30 mouse cellular contexts compared by ENCODE assay signal in the genomic region with DNA sequence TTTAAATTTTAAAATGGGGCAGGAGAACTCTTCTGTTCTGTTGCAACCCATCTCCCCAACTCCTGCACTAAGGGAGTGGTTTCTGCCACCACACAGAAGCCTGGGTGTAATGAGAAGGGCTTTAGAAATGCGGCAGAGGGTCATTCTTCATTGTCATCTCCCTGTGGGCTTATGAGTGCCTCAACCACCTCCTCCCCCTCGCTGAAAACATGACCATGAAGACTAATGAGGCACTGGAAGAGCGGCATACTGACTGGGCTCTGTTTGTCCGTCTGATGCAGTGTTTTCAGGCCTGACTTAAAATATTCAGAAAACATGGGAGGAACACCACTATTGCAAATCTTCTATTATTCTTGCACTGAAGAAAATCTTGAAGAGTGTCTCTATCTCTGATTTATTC. TPM values are rescaled to one million over a fixed set of nuclear protein-coding genes. Genes with fewer than 3 reads are reported as not detected.
DNase-seq lines count a peak whose midpoint lies in the region; ATAC-seq lines count a peak whose summit lies in the region.
"Had no signal": no experiment of that assay in that cellular context is flagged by ENCODE, and none has a peak within 500 bp of the region (broad histone marks: within the 10 kb centered on the region; RNA-seq: fewer than 3 reads in every experiment).

No protein-coding gene starts in this region.

- H3K4me2 ChIP-seq in hindbrain, embryonic 11.5 days (replicated peaks; ENCODE audit: low read depth, low read length): no peak overlapping the region
- no peak overlapping the region for H3K4me2 ChIP-seq in hindbrain, embryonic 16.5 days (ENCODE audit: low read length)
- H3K4me2 ChIP-seq: forebrain, embryonic 13.5 days; heart, embryonic 12.5 days; heart, embryonic 15.5 days; hindbrain, embryonic 15.5 days had no signal

- H3K27ac ChIP-seq in hindbrain, embryonic 11.5 days (ENCODE audit: low read depth, low read length): no peak overlapping the region
- H3K27ac ChIP-seq in hindbrain, embryonic 16.5 days (ENCODE audit: low read depth, low read length): no peak overlapping the region
- H3K27ac ChIP-seq: forebrain, embryonic 10.5 days; forebrain, embryonic 13.5 days; gastrocnemius, adult 2 months; heart, embryonic 15.5 days; hindbrain, embryonic 15.5 days had no signal

- no peaks in the 10 kb centered on the region; the same call in 1 of the 2 replicates for H3K27me3 ChIP-seq in hindbrain, embryonic 11.5 days (ENCODE audit: control insufficient read depth, insufficient read depth, low read length)
- H3K27me3 ChIP-seq in hindbrain, embryonic 16.5 days (replicated peaks; ENCODE audit: control insufficient read depth, insufficient read depth, low read length): no peaks in the 10 kb centered on the region
- H3K27me3 ChIP-seq: CH12.LX; forebrain, embryonic 13.5 days; heart, embryonic 12.5 days; heart, embryonic 15.5 days; hindbrain, embryonic 15.5 days had no signal

- peaks cover 19% of the 10 kb centered on the region for H3K4me1 ChIP-seq in hindbrain, embryonic 11.5 days (replicated peaks; ENCODE audit: control insufficient read depth, insufficient read depth, low read length)
- H3K4me1 ChIP-seq in hindbrain, embryonic 16.5 days (ENCODE audit: control insufficient read depth, insufficient read depth, low read depth, low read length): peaks cover 16% of the 10 kb centered on the region

- WGBS in hindbrain, embryonic 11.5 days: 31% methylated on average over 4 of the region's 4 CpGs
- 35% methylated on average over 4 of the region's 4 CpGs for WGBS in hindbrain, embryonic 16.5 days

- DNase-seq in embryo, embryonic 11 days: peak; percentile 47
- no peak for DNase-seq in embryo, embryonic 9.5 days (ENCODE audit: extremely low spot score)
- DNase-seq in hindbrain, embryonic 11.5 days (ENCODE audit: low spot score): peak; percentile 62
- peak; percentile 16 for DNase-seq in Muller cell, postnatal 12 days (ENCODE audit: inconsistent ontology term)
- DNase-seq in retina, embryonic 14.5 days (ENCODE audit: low spot score): peak; percentile 46
- DNase-seq in frontal cortex, postnatal 25 days (ENCODE audit: low spot score in 2 of 2): no peak
- DNase-seq: adrenal gland, adult 2 months; adrenal gland, postnatal 14 days; B cell, adult 2 months; cerebellum, adult 11-12 months; cerebellum, adult 8-10 months; cerebellum, postnatal 10 days; cerebellum, postnatal 36 days; gastrocnemius, adult 2 months; gastrocnemius, postnatal 14 days; heart, adult 18-20 months; heart, postnatal 10 days; heart, postnatal 36 days; kidney, adult 18-20 months had no signal

- no peaks in the 10 kb centered on the region for H3K9me3 ChIP-seq in hindbrain, embryonic 11.5 days (ENCODE audit: control insufficient read depth, low read length)
- H3K9me3 ChIP-seq in hindbrain, embryonic 16.5 days (ENCODE audit: control insufficient read depth, low read length): no peaks in the 10 kb centered on the region
- H3K9me3 ChIP-seq: forebrain, embryonic 10.5 days; forebrain, embryonic 13.5 days; G1E; heart, embryonic 12.5 days; heart, embryonic 15.5 days; hindbrain, embryonic 15.5 days had no signal

- ATAC-seq in hindbrain, embryonic 11.5 days (ENCODE audit: low FRiP score): no peak
- ATAC-seq in hindbrain, embryonic 16.5 days: no peak
- ATAC-seq: forebrain, embryonic 13.5 days; forebrain, embryonic 16.5 days; inflammation-experienced regulatory T-cells, adult 6 months; intestine, embryonic 16.5 days had no signal

- no peaks in the 10 kb centered on the region for H3K36me3 ChIP-seq in hindbrain, embryonic 11.5 days (ENCODE audit: control insufficient read depth, insufficient read depth, low read length)
- no peaks in the 10 kb centered on the region for H3K36me3 ChIP-seq in hindbrain, embryonic 16.5 days (ENCODE audit: control insufficient read depth, insufficient read depth, low read length)
- H3K36me3 ChIP-seq: forebrain, embryonic 10.5 days; G1E; heart, embryonic 12.5 days; heart, embryonic 15.5 days; hindbrain, embryonic 15.5 days had no signal

- H3K9ac ChIP-seq in hindbrain, embryonic 11.5 days (ENCODE audit: low read depth, low read length): no peak overlapping the region
- H3K9ac ChIP-seq in hindbrain, embryonic 16.5 days (ENCODE audit: low read depth, low read length): no peak overlapping the region
- H3K9ac ChIP-seq: forebrain, embryonic 13.5 days; heart, embryonic 12.5 days; heart, embryonic 15.5 days; hindbrain, embryonic 15.5 days had no signal

- H3K4me3 ChIP-seq in hindbrain, embryonic 11.5 days (ENCODE audit: low read depth, low read length): no peak overlapping the region
- no peak overlapping the region for H3K4me3 ChIP-seq in hindbrain, embryonic 16.5 days (ENCODE audit: low read length)
- H3K4me3 ChIP-seq: forebrain, embryonic 10.5 days; forebrain, embryonic 13.5 days; gastrocnemius, adult 2 months; heart, embryonic 12.5 days; heart, embryonic 15.5 days; hindbrain, embryonic 15.5 days had no signal

RNA-seq across cellular contexts. Expression of a gene that starts 56.8 kb away (rescaled TPM):
- 13.9 and 14.6 TPM in 2 replicates for polyA plus RNA-seq in hindbrain, embryonic 11.5 days (2014; fragmentation: Nextera tagmentation; extraction: Ambion mirVana)
- 10.0 and 13.0 TPM in 2 replicates for polyA plus RNA-seq in hindbrain, embryonic 16.5 days (2015; fragmentation: Nextera tagmentation; extraction: Ambion mirVana)
- polyA plus RNA-seq: G1E had no signal

Comparison
In these comparisons a context has a peak if more than half of its experiments do, and no peak if none do; other contexts are left out.
1. DNase-seq: peak in embryo, embryonic 11 days (single experiment), hindbrain, embryonic 11.5 days (single experiment), Muller cell, postnatal 12 days (single experiment) and retina, embryonic 14.5 days (single experiment); none in embryo, embryonic 9.5 days (single experiment) and frontal cortex, postnatal 25 days (0 of 2).